Mouse (Mus musculus) kidney, adult 9 months (tissue): ENCODE measurements around the gene 4930435E12Rik.
"Not testable (repeated sequence)": the region's sequence is repeated elsewhere in the genome, so short reads cannot be mapped to it uniquely, and the experiment has no call there.

ENCODE experiments used
- DNase-seq: peaks from one replicate; pipeline ENCODE4 v3.0.0; 2022

Gene 4930435E12Rik

DNA sequence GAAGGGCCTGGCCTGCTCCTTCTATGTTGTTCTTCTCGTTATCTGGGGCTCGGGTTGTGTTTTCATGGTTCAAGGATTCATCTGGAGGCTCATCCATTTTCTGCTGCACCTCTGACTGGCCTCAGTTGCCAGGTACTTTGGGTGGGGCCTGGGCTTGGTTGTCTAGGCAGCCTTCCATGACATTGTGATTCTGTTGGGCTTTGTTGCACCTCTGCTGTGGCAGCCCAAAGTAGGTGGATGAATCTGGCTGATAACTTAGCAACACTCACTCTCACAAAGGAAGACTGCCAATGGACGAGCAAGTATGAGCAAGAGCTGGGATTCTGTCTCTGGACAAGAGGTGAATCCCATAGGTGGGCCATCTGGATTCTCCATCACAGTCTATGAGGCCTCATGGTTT lies at the start of gene 4930435E12Rik:
4930435E12Rik (minus strand) TSS at position 101 of the 400 bp plus-strand sequence.
- DNase-seq: no peak

- no peak for DNase-seq
These were observed 45.9 kb upstream of the 4930435E12Rik start for GRCm38 (mm10) chr16:38874481-38874880.

GRCm38 (mm10) chr16:38873231-38873630 lies 44.7 kb upstream of the 4930435E12Rik start:
- no peak for DNase-seq

GRCm38 (mm10) chr16:38864358-38864757 lies 35.8 kb upstream of the 4930435E12Rik start:
- no peak for DNase-seq

- no peak for DNase-seq
These were observed 32.0 kb upstream of the 4930435E12Rik start for GRCm38 (mm10) chr16:38860548-38860947.

DNA sequence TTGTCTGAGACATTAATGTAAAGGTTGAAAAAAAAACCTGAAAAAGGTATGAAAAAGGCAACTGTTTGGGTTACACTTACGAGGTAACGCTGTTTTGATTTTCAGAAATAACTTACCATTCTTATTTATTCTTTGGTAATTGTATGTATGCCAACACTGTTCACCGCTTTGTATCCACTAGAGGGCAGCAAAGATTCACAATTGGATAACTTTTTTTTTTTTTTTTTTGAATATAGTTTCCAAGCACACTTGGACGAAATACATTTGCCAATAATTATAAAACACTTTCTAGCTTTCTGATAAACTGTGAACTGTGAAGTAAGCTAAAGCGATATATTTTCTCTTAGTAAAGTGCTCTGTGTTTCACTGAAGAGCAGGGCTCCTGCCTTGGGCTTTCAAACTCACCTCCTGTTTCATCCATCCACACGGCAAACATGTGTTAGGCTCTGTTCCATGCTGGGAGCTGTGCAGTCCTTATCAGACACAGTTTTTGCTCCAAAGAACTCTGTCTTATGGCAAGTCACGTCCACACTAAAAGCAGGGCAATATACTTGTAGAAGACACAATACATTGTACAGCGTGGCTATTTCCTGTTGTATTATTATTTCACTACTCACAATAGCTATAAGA lies 29.7 kb upstream of the 4930435E12Rik start:
- DNase-seq: peak; percentile 43

DNA sequence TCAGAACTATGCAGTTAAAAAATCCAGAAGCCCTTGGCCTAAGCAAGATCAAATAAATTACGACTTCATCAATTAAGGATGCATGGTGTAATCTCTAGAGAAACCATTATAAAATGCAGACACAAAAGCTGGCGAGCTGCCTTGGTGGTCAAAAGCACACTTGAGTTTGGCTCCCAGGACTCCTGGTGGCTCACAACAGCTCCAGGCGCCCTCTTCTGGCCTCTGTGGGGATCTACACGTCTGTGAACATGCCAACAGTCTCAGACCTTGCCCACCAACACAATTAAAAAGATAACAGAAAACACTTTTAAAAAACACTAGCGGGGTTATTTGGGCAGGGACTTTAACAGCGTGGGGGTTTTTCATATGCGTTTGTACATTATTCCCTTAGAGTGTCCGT lies 16.0 kb downstream of the 4930435E12Rik start:
- DNase-seq: peak; percentile 66

GRCm38 (mm10) chr16:38810196-38810595 lies 18.4 kb downstream of the 4930435E12Rik start:
- no peak for DNase-seq

- DNase-seq: not testable (repeated sequence)
These were observed 20.8 kb downstream of the 4930435E12Rik start for GRCm38 (mm10) chr16:38807796-38808195.

DNA sequence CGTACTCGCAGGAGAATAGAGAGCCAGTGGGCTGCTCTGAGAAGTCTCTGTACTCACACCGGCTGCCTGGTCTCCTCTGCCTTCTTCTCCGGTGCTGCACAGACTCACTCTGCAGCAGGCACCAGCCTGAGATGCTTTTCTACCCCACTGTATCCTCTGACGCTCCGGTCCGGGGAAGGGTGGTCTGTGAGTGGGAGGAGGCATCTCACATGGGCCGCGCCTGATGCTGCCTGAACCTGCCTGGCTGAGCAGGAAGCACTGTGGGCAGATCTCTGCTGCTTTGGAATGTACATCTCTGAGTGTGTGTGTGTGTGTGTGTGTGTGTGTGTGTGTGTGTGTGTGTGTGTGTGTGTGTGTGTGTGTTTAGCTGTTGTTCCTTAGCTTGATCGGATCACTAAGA lies 28.5 kb downstream of the 4930435E12Rik start, which contains the start of gene Upk1b:
Upk1b (minus strand) TSS at position 238 of the 400 bp plus-strand sequence.
- DNase-seq: no peak

DNA sequence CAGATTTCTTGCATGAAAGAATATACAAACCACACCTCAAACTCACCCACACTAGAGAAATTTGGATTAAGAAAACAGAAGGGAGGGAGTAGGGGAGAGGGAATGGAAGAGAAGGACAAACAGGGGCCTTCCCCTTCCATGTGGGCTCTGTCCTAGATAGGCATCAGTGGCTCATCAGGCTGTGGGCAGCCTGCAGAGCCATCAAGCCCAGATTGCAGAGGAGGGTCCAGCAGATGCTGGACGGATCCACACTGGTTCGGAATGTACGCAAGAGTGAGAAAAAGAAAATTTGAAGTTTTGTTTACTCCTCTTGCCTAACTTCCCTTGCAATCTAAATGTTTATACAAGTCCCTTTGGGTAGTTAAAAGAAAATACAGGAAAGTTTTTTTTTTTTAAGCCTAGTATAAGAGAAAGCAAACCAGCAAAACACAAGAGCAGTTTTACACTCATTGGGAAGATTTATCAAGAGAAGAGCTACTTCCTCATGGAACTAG lies 29.5 kb downstream of the 4930435E12Rik start:
- DNase-seq: no peak

DNA sequence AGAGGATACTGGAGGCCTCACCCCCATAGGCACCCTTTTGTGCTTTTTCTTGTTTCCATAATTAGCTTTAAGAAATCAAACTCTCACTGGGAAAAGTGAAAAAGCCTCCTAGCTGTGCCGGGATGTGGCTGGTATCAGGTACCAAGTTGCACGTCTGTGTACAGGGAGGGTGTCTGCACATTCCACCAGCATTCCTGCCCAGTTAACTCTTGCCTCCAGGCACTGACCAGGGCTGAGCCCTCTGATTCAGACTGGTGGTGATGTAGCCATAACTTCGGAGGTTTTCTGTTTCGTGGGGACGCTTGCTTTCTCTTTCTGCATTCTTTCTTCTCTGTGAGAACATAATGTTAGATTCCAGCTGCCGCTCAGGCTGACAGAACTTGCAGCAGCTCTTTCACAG lies 35.4 kb downstream of the 4930435E12Rik start:
- no peak for DNase-seq

- no peak for DNase-seq
These were observed 38.6 kb downstream of the 4930435E12Rik start for GRCm38 (mm10) chr16:38789966-38790365.

DNA sequence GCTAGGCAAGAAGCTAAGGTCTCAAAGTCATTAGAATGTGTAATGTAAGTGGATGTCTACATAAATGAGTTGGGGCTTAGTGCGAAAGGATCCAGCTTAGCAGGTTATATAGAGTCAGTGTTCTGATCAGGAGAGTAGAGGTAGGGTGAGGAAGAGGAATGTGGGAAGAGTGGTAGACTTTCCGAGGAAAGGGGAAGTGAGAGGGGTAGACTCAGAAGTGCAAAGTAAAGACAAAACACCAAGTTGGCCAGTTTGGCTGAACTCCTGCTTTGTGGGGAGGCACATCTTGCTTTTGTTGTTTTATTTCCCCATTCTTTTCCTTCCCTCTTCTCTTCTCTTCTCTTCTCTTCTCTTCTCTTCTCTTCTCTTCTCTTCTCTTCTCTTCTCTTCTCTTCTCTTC lies 39.5 kb downstream of the 4930435E12Rik start:
- no peak for DNase-seq

GRCm38 (mm10) chr16:38785301-38785700 lies 43.2 kb downstream of the 4930435E12Rik start:
- no peak for DNase-seq

DNA sequence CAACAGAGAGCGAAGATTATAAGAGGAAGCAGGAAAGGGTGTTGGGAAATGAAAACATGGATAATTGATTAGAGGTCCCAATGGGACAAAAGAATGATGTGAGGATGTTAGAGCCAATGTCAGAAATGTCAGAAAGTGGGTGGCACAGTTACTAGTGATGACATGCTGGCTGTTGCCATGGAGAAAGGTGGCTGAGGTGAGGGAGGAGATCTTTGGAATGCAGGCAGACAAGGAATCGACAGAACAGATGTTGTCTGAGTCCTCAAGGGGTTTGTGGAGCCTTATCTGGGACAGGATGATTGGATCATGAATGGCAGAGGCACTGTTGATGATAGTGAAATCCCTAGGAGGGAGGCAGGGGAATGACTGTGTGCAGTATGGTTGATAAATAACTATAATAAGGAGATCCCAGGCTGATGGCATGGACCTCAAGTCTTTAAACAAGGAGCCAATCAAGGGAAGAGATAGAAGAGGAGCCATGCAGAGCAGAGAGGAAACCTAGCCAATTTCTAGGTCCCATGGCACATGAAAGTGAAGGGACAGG lies 46.0 kb downstream of the 4930435E12Rik start:
- DNase-seq: no peak

- no peak for DNase-seq
These were observed 46.6 kb downstream of the 4930435E12Rik start for GRCm38 (mm10) chr16:38781946-38782345.

GRCm38 (mm10) chr16:38780960-38781572 lies 47.5 kb downstream of the 4930435E12Rik start:
- DNase-seq: no peak

DNA sequence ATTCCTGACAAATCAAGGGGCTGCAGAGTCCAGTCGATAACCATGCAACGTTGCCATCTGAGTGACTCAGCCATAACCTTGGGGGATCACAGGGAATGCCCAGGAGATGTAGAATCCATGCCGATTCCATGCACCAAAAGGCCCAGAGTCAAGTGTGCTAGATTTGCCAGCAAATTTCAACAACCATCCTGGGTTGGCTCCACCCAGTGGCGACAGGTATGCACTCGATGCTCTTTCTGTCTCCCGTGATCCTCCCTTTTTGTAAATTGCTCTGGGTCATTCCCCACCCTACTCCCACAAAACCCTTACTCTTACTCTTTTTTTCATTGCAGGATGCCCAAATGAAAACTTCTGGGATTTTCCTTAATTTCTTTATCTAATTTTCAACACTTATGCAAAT lies 52.2 kb downstream of the 4930435E12Rik start:
- DNase-seq: no peak

GRCm38 (mm10) chr16:38774964-38775746 lies 53.4 kb downstream of the 4930435E12Rik start:
- DNase-seq: no peak

- peak; percentile 16 for DNase-seq
These were observed 55.5 kb downstream of the 4930435E12Rik start for GRCm38 (mm10) chr16:38772906-38773496.

DNA sequence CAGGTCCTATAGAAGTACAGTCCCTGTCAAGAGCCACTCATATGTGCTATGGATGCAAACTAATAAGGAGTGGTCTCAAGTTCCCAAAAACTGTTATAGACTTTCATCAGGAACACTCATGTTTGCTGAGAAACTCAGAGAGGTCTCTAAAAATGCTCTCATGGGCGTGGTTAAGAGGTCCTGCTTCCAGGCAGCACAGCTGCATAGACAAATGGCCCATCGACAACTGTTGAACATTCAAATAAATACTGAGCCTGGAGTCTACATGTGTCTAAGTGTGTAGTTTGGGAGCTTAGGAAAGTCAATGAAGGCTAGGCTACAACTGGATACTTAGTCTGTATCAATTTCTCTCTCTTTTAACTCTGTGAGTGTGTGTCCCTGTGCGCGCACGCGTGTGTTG lies 57.4 kb downstream of the 4930435E12Rik start:
- no peak for DNase-seq

DNA sequence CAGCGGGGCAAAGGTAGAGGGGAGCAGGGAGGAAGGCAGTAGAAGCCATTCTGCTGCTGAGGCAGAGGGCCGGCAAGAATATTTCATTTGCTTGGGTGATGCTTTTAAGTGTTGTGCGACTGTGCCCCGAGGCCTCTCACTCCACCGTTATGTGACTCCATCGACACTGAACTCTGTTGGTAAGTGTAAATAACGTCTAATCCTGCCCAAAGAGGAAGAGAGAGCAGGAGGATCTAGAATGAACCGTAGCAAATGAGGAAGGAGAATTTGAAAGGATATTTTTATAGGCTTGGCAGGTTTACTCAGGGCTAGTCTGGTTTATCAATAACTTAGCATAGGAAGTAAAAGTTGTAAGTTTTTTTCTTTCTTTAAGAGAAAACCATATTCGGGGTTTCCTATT lies 59.0 kb downstream of the 4930435E12Rik start:
- no peak for DNase-seq
